Mouse (Mus musculus): ENCODE results near the gene Ripor1.

- TF ChIP-seq MAX (IDR thresholded peaks at IDR 0.05; ENCODE audit: low read depth), result no peak
- no peak for TF ChIP-seq USF1 (IDR thresholded peaks at IDR 0.05; ENCODE audit: low read depth)
- TF ChIP-seq POLR2A (IDR thresholded peaks at IDR 0.05; ENCODE audit: insufficient read length, low read depth), result no peak
- no peak for TF ChIP-seq MYOD1 (IDR thresholded peaks at IDR 0.05; ENCODE audit: control insufficient read depth in 1 of 3, insufficient read length in 2 of 3, low read depth in 2 of 3)
- no peak for TF ChIP-seq CEBPB (IDR thresholded peaks at IDR 0.05; ENCODE audit: insufficient read depth, poor library complexity, severe bottlenecking)
- TF ChIP-seq TCF12 (IDR thresholded peaks at IDR 0.05; ENCODE audit: insufficient read depth, poor library complexity, severe bottlenecking), result no peak
- no peak for TF ChIP-seq MYOG (IDR thresholded peaks at IDR 0.05; ENCODE audit: control insufficient read depth in 1 of 3, insufficient read depth in 1 of 3, insufficient read length in 2 of 3, low read depth in 2 of 3)
- no peak for TF ChIP-seq TCF3 (IDR thresholded peaks at IDR 0.05; ENCODE audit: insufficient read length, low read depth)
- TF ChIP-seq POLR2AphosphoS2 (IDR thresholded peaks at IDR 0.05; ENCODE audit: insufficient read length, low read depth), result no peak
- TF ChIP-seq E2F4 (IDR thresholded peaks at IDR 0.05; ENCODE audit: insufficient read depth), result no peak
- TF ChIP-seq SRF (IDR thresholded peaks at IDR 0.05; ENCODE audit: control insufficient read depth, insufficient read length, low read depth), result no peak
Observed at GRCm38 (mm10) chr8:105624831-105625230, 19.8 kb downstream of the Ripor1 start.
